Mouse (Mus musculus) brain, embryonic 14.5 days (tissue): ENCODE data around the gene Ltc4s.

Source experiments
- CTCF ChIP-seq: fragments of 200-500 bp; IDR thresholded peaks from 2 replicates; pipeline ENCODE4 v1.5.1; 2012; ENCODE audit warnings: inconsistent platforms, mild to moderate bottlenecking, moderate library complexity, borderline replicate concordance; ENCODE audit not compliant: insufficient read depth, insufficient read length; ENCODE audit errors: extremely low read depth
- POLR2A ChIP-seq: fragments of 200-500 bp; IDR thresholded peaks from 2 replicates; pipeline ENCODE4 v1.6.1; 2012; ENCODE audit warnings: mild to moderate bottlenecking, inconsistent platforms, borderline replicate concordance; ENCODE audit not compliant: poor library complexity, insufficient read depth, insufficient read length, severe bottlenecking; ENCODE audit errors: extremely low read depth

- no peak for TF ChIP-seq CTCF
- no peak for TF ChIP-seq POLR2A
Observed at GRCm38 (mm10) chr11:50197500-50197899, 40.9 kb downstream of the Ltc4s start.
